Mouse (Mus musculus): Measurements from ENCODE around the gene Itfg1.

GRCm38 (mm10) chr8:85871660-85872059 lies 30.9 kb upstream of the Itfg1 start:
- TF ChIP-seq CTCF (IDR thresholded peaks at IDR 0.05; ENCODE audit: low read depth) (no peak), EP300 (IDR thresholded peaks at IDR 0.05; ENCODE audit: low read depth) (no peak)

All from liver, postnatal 0 days (tissue).